Mouse (Mus musculus) liver, embryonic 14.5 days (tissue): Measurements from ENCODE around the gene Clns1a.

Experiments used
- CTCF ChIP-seq: IDR thresholded peaks from 2 replicates; pipeline ENCODE4 v1.5.1; 2016; ENCODE audit warnings: antibody characterized with exemption, low read depth, control low read depth
- EP300 ChIP-seq: IDR thresholded peaks from 2 replicates; pipeline ENCODE4 v1.6.1; 2016; ENCODE audit warnings: antibody characterized with exemption, low read depth

- TF ChIP-seq EP300 (no peak), CTCF (no peak)
Observed at GRCm38 (mm10) chr7:97756967-97757881, 60.8 kb downstream of the Clns1a start.
